Comparison of ENCODE assay signal across 30 mouse cellular contexts in genomic region chr17:70893151-70893550, GRCm38 (mm10). TPM values are rescaled to one million over a fixed set of nuclear protein-coding genes. Genes with fewer than 3 reads are reported as not detected.
A peak's percentile ranks its signal among the peaks of the same experiment; 100 is the strongest.
DNase-seq lines count a peak whose midpoint lies in the region; ATAC-seq and TF ChIP-seq lines count a peak whose summit lies in the region.
"Had no signal": no experiment of that assay in that cellular context is flagged by ENCODE, and none has a peak within 500 bp of the region (broad histone marks: within the 10 kb centered on the region; RNA-seq: fewer than 3 reads in every experiment).

No protein-coding gene starts in this region.

- WGBS in forebrain, embryonic 10.5 days: 81% methylated on average over 5 of the region's 5 CpGs
- WGBS in forebrain, embryonic 15.5 days: 71% methylated on average over 5 of the region's 5 CpGs
- WGBS in midbrain, postnatal 0 days: 63% methylated on average over 5 of the region's 5 CpGs
- 62% methylated on average over 5 of the region's 5 CpGs for WGBS in midbrain, embryonic 15.5 days
- 60% methylated on average over 5 of the region's 5 CpGs for WGBS in intestine, embryonic 16.5 days

- H3K27me3 ChIP-seq in forebrain, embryonic 10.5 days (ENCODE audit: poor library complexity, severe bottlenecking): no peaks in the 10 kb centered on the region
- H3K27me3 ChIP-seq in forebrain, embryonic 15.5 days: no peaks in the 10 kb centered on the region
- H3K27me3 ChIP-seq in midbrain, postnatal 0 days (ENCODE audit: insufficient read depth, low read length): no peaks in the 10 kb centered on the region
- H3K27me3 ChIP-seq in midbrain, embryonic 15.5 days (replicated peaks): no peaks in the 10 kb centered on the region
- no peaks in the 10 kb centered on the region for H3K27me3 ChIP-seq in ES-Bruce4 (ENCODE audit: control insufficient read depth, insufficient read depth, low read length, poor library complexity, severe bottlenecking)
- no peaks in the 10 kb centered on the region for H3K27me3 ChIP-seq in intestine, embryonic 16.5 days (replicated peaks; ENCODE audit: control insufficient read depth, insufficient read depth, low read length)
- H3K27me3 ChIP-seq: CH12.LX; embryonic facial prominence, embryonic 15.5 days; forebrain, embryonic 13.5 days; heart, embryonic 12.5 days; heart, embryonic 15.5 days; hindbrain, embryonic 13.5 days; intestine, embryonic 15.5 days had no signal

- H3K27ac ChIP-seq in forebrain, embryonic 10.5 days: 0 out of 2 replicates have a peak overlapping the region, but pooled peaks have one; percentile 3
- H3K27ac ChIP-seq in forebrain, embryonic 15.5 days (replicated peaks): no peak overlapping the region
- no peak overlapping the region for H3K27ac ChIP-seq in midbrain, postnatal 0 days (ENCODE audit: low read depth, low read length)
- H3K27ac ChIP-seq in midbrain, embryonic 15.5 days: no peak overlapping the region
- peak overlapping the region; percentile 96 for H3K27ac ChIP-seq in ES-Bruce4 (ENCODE audit: insufficient read depth, low read length)
- H3K27ac ChIP-seq in intestine, embryonic 16.5 days (ENCODE audit: low read length): no peak overlapping the region
- H3K27ac ChIP-seq: embryonic facial prominence, embryonic 15.5 days; forebrain, embryonic 13.5 days; gastrocnemius, adult 2 months; heart, embryonic 15.5 days; hindbrain, embryonic 10.5 days; hindbrain, embryonic 13.5 days; intestine, embryonic 15.5 days had no signal

- no peak for TF ChIP-seq POLR2A in ES-Bruce4 (IDR thresholded peaks at IDR 0.05; ENCODE audit: insufficient read depth, low read length)

- no peaks in the 10 kb centered on the region for H3K36me3 ChIP-seq in forebrain, embryonic 10.5 days (replicated peaks)
- no peaks in the 10 kb centered on the region for H3K36me3 ChIP-seq in forebrain, embryonic 15.5 days
- H3K36me3 ChIP-seq in midbrain, postnatal 0 days (ENCODE audit: insufficient read depth, low read length): no peaks in the 10 kb centered on the region
- H3K36me3 ChIP-seq in midbrain, embryonic 15.5 days (replicated peaks): no peaks in the 10 kb centered on the region
- H3K36me3 ChIP-seq in ES-Bruce4 (ENCODE audit: control insufficient read depth, insufficient read depth, low read length, poor library complexity, severe bottlenecking): no peaks in the 10 kb centered on the region
- H3K36me3 ChIP-seq in intestine, embryonic 16.5 days (ENCODE audit: control insufficient read depth, insufficient read depth, low read length): no peaks in the 10 kb centered on the region
- H3K36me3 ChIP-seq: embryonic facial prominence, embryonic 15.5 days; G1E; heart, embryonic 12.5 days; heart, embryonic 15.5 days; hindbrain, embryonic 10.5 days; hindbrain, embryonic 13.5 days; intestine, embryonic 15.5 days had no signal

- no peak for TF ChIP-seq CTCF in midbrain, postnatal 0 days (IDR thresholded peaks at IDR 0.05)
- no peak for TF ChIP-seq CTCF in ES-Bruce4 (IDR thresholded peaks at IDR 0.05; ENCODE audit: low read depth, low read length)

- TF ChIP-seq EP300 in ES-Bruce4 (IDR thresholded peaks at IDR 0.05; ENCODE audit: insufficient read depth, low read depth, low read length): no peak

- ATAC-seq in forebrain, embryonic 15.5 days (replicated peaks): no peak
- ATAC-seq in midbrain, postnatal 0 days (ENCODE audit: low FRiP score): 0 out of 2 replicates have a peak, but pooled peaks have one; percentile 34
- no peak for ATAC-seq in midbrain, embryonic 15.5 days (replicated peaks)
- ATAC-seq in intestine, embryonic 16.5 days: no peak
- ATAC-seq: activated CD4-positive, CD25-positive, alpha-beta regulatory T cell, adult 4 months; forebrain, embryonic 13.5 days; forebrain, postnatal 0 days; hindbrain, embryonic 16.5 days; intestine, embryonic 15.5 days had no signal

- H3K4me1 ChIP-seq in forebrain, embryonic 10.5 days: peaks cover 14% of the 10 kb centered on the region
- no peaks in the 10 kb centered on the region for H3K4me1 ChIP-seq in forebrain, embryonic 15.5 days
- H3K4me1 ChIP-seq in midbrain, postnatal 0 days (ENCODE audit: insufficient read depth, low read length): no peaks in the 10 kb centered on the region
- H3K4me1 ChIP-seq in midbrain, embryonic 15.5 days: no peaks in the 10 kb centered on the region; the same call in 1 of the 2 replicates
- peaks cover 1% of the 10 kb centered on the region for H3K4me1 ChIP-seq in ES-Bruce4 (ENCODE audit: control insufficient read depth, insufficient read depth, low read length)
- peaks cover 3% of the 10 kb centered on the region; the same call in 1 of the 2 replicates for H3K4me1 ChIP-seq in intestine, embryonic 16.5 days (ENCODE audit: control insufficient read depth, insufficient read depth, low read length)
- H3K4me1 ChIP-seq: heart, embryonic 12.5 days; heart, embryonic 15.5 days; intestine, embryonic 15.5 days had no signal

- H3K4me2 ChIP-seq in forebrain, embryonic 15.5 days (replicated peaks): no peak overlapping the region
- H3K4me2 ChIP-seq in midbrain, postnatal 0 days (ENCODE audit: low read depth, low read length, poor library complexity, severe bottlenecking): no peak overlapping the region
- no peak overlapping the region for H3K4me2 ChIP-seq in midbrain, embryonic 15.5 days
- H3K4me2 ChIP-seq in intestine, embryonic 16.5 days (ENCODE audit: low read depth, low read length): no peak overlapping the region
- H3K4me2 ChIP-seq: embryonic facial prominence, embryonic 15.5 days; forebrain, embryonic 13.5 days; heart, embryonic 12.5 days; heart, embryonic 15.5 days; hindbrain, embryonic 13.5 days; intestine, embryonic 15.5 days had no signal

- H3K9me3 ChIP-seq in forebrain, embryonic 10.5 days: no peaks in the 10 kb centered on the region; the same call in 1 of the 2 replicates
- H3K9me3 ChIP-seq in forebrain, embryonic 15.5 days: no peaks in the 10 kb centered on the region
- no peaks in the 10 kb centered on the region for H3K9me3 ChIP-seq in midbrain, postnatal 0 days (ENCODE audit: low read length)
- no peaks in the 10 kb centered on the region for H3K9me3 ChIP-seq in midbrain, embryonic 15.5 days
- no peaks in the 10 kb centered on the region for H3K9me3 ChIP-seq in ES-Bruce4 (replicated peaks; ENCODE audit: control insufficient read depth, insufficient read depth, low read length, poor library complexity, severe bottlenecking)
- no peaks in the 10 kb centered on the region for H3K9me3 ChIP-seq in intestine, embryonic 16.5 days (ENCODE audit: control insufficient read depth, low read length)
- H3K9me3 ChIP-seq: embryonic facial prominence, embryonic 15.5 days; forebrain, embryonic 13.5 days; G1E; heart, embryonic 15.5 days; hindbrain, embryonic 10.5 days; hindbrain, embryonic 13.5 days; intestine, embryonic 15.5 days had no signal

- DNase-seq in forebrain, embryonic 10.5 days (ENCODE audit: extremely low spot score, low spot score): no peak
- no peak for DNase-seq in midbrain, postnatal 0 days (ENCODE audit: low spot score)
- peak; percentile 46 for DNase-seq in R1 (ENCODE audit: low read depth, low spot score)
- DNase-seq: adrenal gland, adult 8-10 months; adrenal gland, postnatal 25 days; B cell, adult 2 months; cerebellum, adult 11-12 months; cerebellum, adult 8-10 months; cerebellum, postnatal 36 days; forebrain, postnatal 0 days; gastrocnemius, adult 2 months; gastrocnemius, postnatal 14 days; heart, adult 11 months; heart, postnatal 36 days had no signal

- H3K9ac ChIP-seq in forebrain, embryonic 15.5 days (replicated peaks): no peak overlapping the region
- H3K9ac ChIP-seq in midbrain, postnatal 0 days (replicated peaks; ENCODE audit: low read length, poor library complexity, severe bottlenecking): no peak overlapping the region
- H3K9ac ChIP-seq in midbrain, embryonic 15.5 days: no peak overlapping the region
- 0 out of 2 replicates have a peak overlapping the region, but pooled peaks have one; percentile 1 for H3K9ac ChIP-seq in ES-Bruce4 (ENCODE audit: low read depth, poor library complexity, severe bottlenecking)
- H3K9ac ChIP-seq in intestine, embryonic 16.5 days (ENCODE audit: low read depth, low read length): no peak overlapping the region
- H3K9ac ChIP-seq: embryonic facial prominence, embryonic 15.5 days; forebrain, embryonic 13.5 days; forebrain, postnatal 0 days; heart, embryonic 12.5 days; heart, embryonic 15.5 days; hindbrain, embryonic 13.5 days; intestine, embryonic 15.5 days had no signal

- H3K4me3 ChIP-seq in forebrain, embryonic 10.5 days: no peak overlapping the region
- H3K4me3 ChIP-seq in forebrain, embryonic 15.5 days: no peak overlapping the region
- no peak overlapping the region for H3K4me3 ChIP-seq in midbrain, postnatal 0 days (ENCODE audit: low read depth, low read length)
- no peak overlapping the region for H3K4me3 ChIP-seq in midbrain, embryonic 15.5 days
- H3K4me3 ChIP-seq in ES-Bruce4 (ENCODE audit: low read depth, low read length): peak overlapping the region; percentile 56
- no peak overlapping the region for H3K4me3 ChIP-seq in intestine, embryonic 16.5 days (ENCODE audit: low read length)
- H3K4me3 ChIP-seq: embryonic facial prominence, embryonic 15.5 days; erythroblast, embryonic 14.5 days; forebrain, embryonic 13.5 days; gastrocnemius, adult 2 months; heart, embryonic 12.5 days; heart, embryonic 15.5 days; hindbrain, embryonic 10.5 days; hindbrain, embryonic 13.5 days; intestine, embryonic 15.5 days had no signal

RNA-seq across cellular contexts. Expression of gene Tgif1, which starts 39.8 kb away (rescaled TPM):
- polyA plus RNA-seq in forebrain, embryonic 10.5 days (2016; fragmentation: Nextera tagmentation; extraction: Ambion mirVana): 80.2 and 89.6 TPM in 2 replicates
- 12.4 and 14.1 TPM in 2 replicates for polyA plus RNA-seq in forebrain, embryonic 15.5 days (2015; fragmentation: Nextera tagmentation; extraction: Ambion mirVana)
- total RNA-seq in midbrain, postnatal 0 days (2014; rRNA removed): 5.6 and 5.8 TPM in 2 replicates
- polyA plus RNA-seq in midbrain, postnatal 0 days (2015; fragmentation: Nextera tagmentation; extraction: Ambion mirVana): 3.8 and 4.2 TPM in 2 replicates
- polyA plus RNA-seq in midbrain, embryonic 15.5 days (2015; fragmentation: Nextera tagmentation; extraction: Ambion mirVana): 11.4 and 11.5 TPM in 2 replicates
- 218 and 227 TPM in 2 replicates for polyA plus RNA-seq in ES-Bruce4 (2011; ENCODE audit: insufficient read depth, insufficient read length, low read depth, missing spikeins)
- polyA plus RNA-seq in intestine, embryonic 16.5 days (2015; fragmentation: Nextera tagmentation; extraction: Ambion mirVana): 43.0 and 43.5 TPM in 2 replicates

Comparison
In these comparisons a context has a peak if more than half of its experiments do, and no peak if none do; other contexts are left out.
1. H3K27ac ChIP-seq: peak in forebrain, embryonic 10.5 days (single experiment) and ES-Bruce4 (single experiment); none in forebrain, embryonic 15.5 days (single experiment), midbrain, postnatal 0 days (single experiment), midbrain, embryonic 15.5 days (single experiment) and intestine, embryonic 16.5 days (single experiment).